Mouse (Mus musculus): ENCODE results near the gene Fam129a.

- TF ChIP-seq POLR2A (IDR thresholded peaks at IDR 0.05; ENCODE audit: borderline replicate concordance, extremely low read depth, low read depth, low read length) (no peak), CTCF (IDR thresholded peaks at IDR 0.05; ENCODE audit: insufficient read depth, low read length) (no peak)
Measured at GRCm38 (mm10) chr1:151584565-151585216, 13.7 kb downstream of the Fam129a start.
